Mouse (Mus musculus) liver, postnatal 0 days (tissue): ENCODE results near the gene Tacc2.

Experiments
- CTCF ChIP-seq: sonication (generic); IDR thresholded peaks from 2 replicates; pipeline ENCODE4 v1.5.1; 2016; ENCODE audit warnings: antibody characterized with exemption, low read depth
- EP300 ChIP-seq: IDR thresholded peaks from 2 replicates; pipeline ENCODE4 v1.6.1; 2016; ENCODE audit warnings: antibody characterized with exemption, low read depth, mild to moderate bottlenecking

- TF ChIP-seq CTCF (no peak), EP300 (no peak)
These were observed 224.6 kb downstream of the Tacc2 start for GRCm38 (mm10) chr7:130801811-130802210.
